Mouse (Mus musculus) brown adipose tissue, adult 24 weeks (tissue): ENCODE measurements around the gene Sel1l3. TPM values are rescaled to one million over a fixed set of nuclear protein-coding genes. Genes with fewer than 3 reads are reported as not detected.
A peak's percentile ranks its signal among the peaks of the same experiment; 100 is the strongest.

Experiments
- H3K27ac ChIP-seq: fragments of 200-500 bp; replicated peaks from 2 replicates; pipeline ENCODE4 v1.5.1; 2012; ENCODE audit warnings: low read depth, mild to moderate bottlenecking, low read length
- H3K4me1 ChIP-seq: fragments of 200-500 bp; 2 replicates; pipeline ENCODE4 v1.6.1; 2012; ENCODE audit warnings: low read length, mixed read lengths; ENCODE audit not compliant: control insufficient read depth, insufficient read depth, insufficient read length
- H3K4me3 ChIP-seq: fragments of 200-500 bp; 2 replicates; pipeline ENCODE4 v1.5.1; 2012; ENCODE audit warnings: low read depth, mild to moderate bottlenecking, low read length, moderate library complexity; ENCODE audit not compliant: insufficient read depth
- polyA plus RNA-seq: library from polyadenylated mRNA; stranded (reverse); fragments of >200 nt; gene quantifications from 2 replicates; pipeline ENCODE4 v1.2.4, GENCODE M21; 2012; ENCODE audit not compliant: missing spikeins, insufficient read depth, insufficient read length

Sel1l3 gene
- polyA plus RNA-seq, 1 experiment = 0.48 TPM

- no peak overlapping the region for H3K27ac ChIP-seq
- H3K4me3 ChIP-seq = no peak overlapping the region
- no peaks in the 10 kb centered on the region; the same call in 1 of the 2 replicates for H3K4me1 ChIP-seq
Observed at GRCm38 (mm10) chr5:53238761-53239160, 25.0 kb upstream of the Sel1l3 start.

- Histone ChIP-seq H3K4me3 (no peak overlapping the region), H3K27ac (no peak overlapping the region), H3K4me1 (no peaks in the 10 kb centered on the region; the same call in 1 of the 2 replicates)
Observed at GRCm38 (mm10) chr5:53236749-53237148, 23.0 kb upstream of the Sel1l3 start.

- H3K27ac ChIP-seq = no peak overlapping the region
- no peak overlapping the region for H3K4me3 ChIP-seq
- no peaks in the 10 kb centered on the region; the same call in 1 of the 2 replicates for H3K4me1 ChIP-seq
Observed at GRCm38 (mm10) chr5:53236136-53236535, 22.4 kb upstream of the Sel1l3 start.

GRCm38 (mm10) chr5:53235551-53235950 lies 21.8 kb upstream of the Sel1l3 start:
- H3K27ac ChIP-seq = no peak overlapping the region
- no peaks in the 10 kb centered on the region; the same call in 1 of the 2 replicates for H3K4me1 ChIP-seq
- H3K4me3 ChIP-seq = no peak overlapping the region

- H3K4me1 ChIP-seq = no peaks in the 10 kb centered on the region; the same call in 1 of the 2 replicates
- H3K27ac ChIP-seq = no peak overlapping the region
- H3K4me3 ChIP-seq = no peak overlapping the region
Observed at GRCm38 (mm10) chr5:53230560-53230959, 16.8 kb upstream of the Sel1l3 start.

GRCm38 (mm10) chr5:53225434-53225833 lies 11.7 kb upstream of the Sel1l3 start:
- H3K4me3 ChIP-seq = no peak overlapping the region
- no peaks in the 10 kb centered on the region for H3K4me1 ChIP-seq
- no peak overlapping the region for H3K27ac ChIP-seq

GRCm38 (mm10) chr5:53214801-53215200 lies 1.1 kb upstream of the Sel1l3 start:
- peaks cover 3% of the 10 kb centered on the region; the same call in 1 of the 2 replicates for H3K4me1 ChIP-seq
- no peak overlapping the region for H3K4me3 ChIP-seq
- no peak overlapping the region for H3K27ac ChIP-seq

- peak overlapping the region; percentile 39; the same call in 1 of the 2 replicates for H3K4me3 ChIP-seq
- no peak overlapping the region for H3K27ac ChIP-seq
- peaks cover 3% of the 10 kb centered on the region; the same call in 1 of the 2 replicates for H3K4me1 ChIP-seq
Observed at GRCm38 (mm10) chr5:53214362-53214761, 635 bp upstream of the Sel1l3 start.

- Histone ChIP-seq H3K27ac (no peak overlapping the region), H3K4me1 (peaks cover 3% of the 10 kb centered on the region; the same call in 1 of the 2 replicates), H3K4me3 (peak overlapping the region; percentile 40)
Observed at GRCm38 (mm10) chr5:53212782-53213710, 681 bp downstream of the Sel1l3 start.

GRCm38 (mm10) chr5:53212087-53212781 lies 1.5 kb downstream of the Sel1l3 start:
- Histone ChIP-seq H3K4me3 (peak overlapping the region; percentile 40), H3K4me1 (peaks cover 3% of the 10 kb centered on the region; the same call in 1 of the 2 replicates), H3K27ac (no peak overlapping the region)

GRCm38 (mm10) chr5:53211241-53211640 lies 2.5 kb downstream of the Sel1l3 start:
- H3K4me3 ChIP-seq = no peak overlapping the region
- H3K27ac ChIP-seq = no peak overlapping the region
- H3K4me1 ChIP-seq = peaks cover 3% of the 10 kb centered on the region; the same call in 1 of the 2 replicates

GRCm38 (mm10) chr5:53210481-53210880 lies 3.2 kb downstream of the Sel1l3 start:
- Histone ChIP-seq H3K4me3 (no peak overlapping the region), H3K27ac (no peak overlapping the region), H3K4me1 (peaks cover 3% of the 10 kb centered on the region; the same call in 1 of the 2 replicates)

GRCm38 (mm10) chr5:53209773-53210172 lies 4.0 kb downstream of the Sel1l3 start:
- Histone ChIP-seq H3K4me3 (no peak overlapping the region), H3K27ac (no peak overlapping the region), H3K4me1 (peaks cover 3% of the 10 kb centered on the region; the same call in 1 of the 2 replicates)

GRCm38 (mm10) chr5:53208731-53209130 lies 5.0 kb downstream of the Sel1l3 start:
- H3K4me1 ChIP-seq = no peaks in the 10 kb centered on the region
- H3K27ac ChIP-seq = no peak overlapping the region
- H3K4me3 ChIP-seq = no peak overlapping the region

- Histone ChIP-seq H3K4me1 (no peaks in the 10 kb centered on the region), H3K27ac (no peak overlapping the region), H3K4me3 (no peak overlapping the region)
Observed at GRCm38 (mm10) chr5:53206575-53206974, 7.2 kb downstream of the Sel1l3 start.
